Mouse (Mus musculus): ENCODE data around the gene Shc2. TPM values are rescaled to one million over a fixed set of nuclear protein-coding genes. Genes with fewer than 3 reads are reported as not detected.

Gene Shc2
- 1.6 TPM in 2 replicates for polyA plus RNA-seq (2012; rRNA removed)

- TF ChIP-seq POLR2A (IDR thresholded peaks at IDR 0.05; ENCODE audit: low read depth, low read length) = no peak
- TF ChIP-seq CTCF (IDR thresholded peaks at IDR 0.05; ENCODE audit: extremely low read depth, insufficient read length, insufficient replicate concordance, low read depth, low read length) = no peak
- Histone ChIP-seq H3K4me1 (ENCODE audit: control insufficient read depth, insufficient read depth, insufficient read length, low read length) (no peaks in the 10 kb centered on the region), H3K4me3 (ENCODE audit: low read depth, low read length) (peak within 1 kb of the TSS; percentile 55), H3K36me3 (ENCODE audit: control insufficient read depth, insufficient read depth, low read length) (no peaks in the 10 kb centered on the region), H3K27ac (ENCODE audit: insufficient read depth, low read depth, low read length) (no peak within 1 kb of the TSS), H3K27me3 (ENCODE audit: control insufficient read depth, insufficient read depth, low read length) (peaks cover 30% of the 10 kb centered on the region)
- 2% methylated on average over 116 of the region's 116 CpGs for WGBS
These were observed at the start of gene Shc2 for GRCm38 (mm10) chr10:79637128-79638110. Gene Shc2, minus strand, starts transcription at chr10:79637918.

DNA sequence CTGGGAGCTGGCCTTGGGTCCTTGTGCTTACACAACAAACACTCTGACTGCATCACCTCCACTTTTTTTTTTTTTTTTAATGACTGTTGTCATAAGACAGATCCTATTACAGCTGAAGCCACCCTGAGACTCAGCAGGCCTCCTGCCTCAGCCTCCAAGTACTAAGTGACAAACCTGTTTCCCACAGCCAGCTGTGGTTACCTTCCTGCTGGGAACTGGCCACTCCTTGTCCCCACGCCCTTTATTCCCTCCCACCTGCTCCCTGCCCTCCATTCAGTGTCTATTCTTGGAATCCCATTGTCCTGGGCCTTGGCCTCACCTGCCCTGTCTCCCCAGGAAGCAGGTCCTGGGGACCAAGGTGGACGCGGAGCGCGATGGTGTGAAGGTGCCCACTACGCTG lies 49.8 kb upstream of the Shc2 start:
- no peak overlapping the region for H3K27ac ChIP-seq (ENCODE audit: insufficient read depth, low read depth, low read length)
- TF ChIP-seq POLR2A (IDR thresholded peaks at IDR 0.05; ENCODE audit: low read depth, low read length) = no peak
- no peak for TF ChIP-seq CTCF (IDR thresholded peaks at IDR 0.05; ENCODE audit: extremely low read depth, insufficient read length, insufficient replicate concordance, low read depth, low read length)
- peaks cover 42% of the 10 kb centered on the region for H3K36me3 ChIP-seq (ENCODE audit: control insufficient read depth, insufficient read depth, low read length)
- H3K27me3 ChIP-seq (ENCODE audit: control insufficient read depth, insufficient read depth, low read length) = no peaks in the 10 kb centered on the region
- no peak overlapping the region for H3K4me3 ChIP-seq (ENCODE audit: low read depth, low read length)
- WGBS = 86% methylated on average over 6 of the region's 6 CpGs
- H3K4me1 ChIP-seq (ENCODE audit: control insufficient read depth, insufficient read depth, insufficient read length, low read length) = peaks cover 12% of the 10 kb centered on the region

DNA sequence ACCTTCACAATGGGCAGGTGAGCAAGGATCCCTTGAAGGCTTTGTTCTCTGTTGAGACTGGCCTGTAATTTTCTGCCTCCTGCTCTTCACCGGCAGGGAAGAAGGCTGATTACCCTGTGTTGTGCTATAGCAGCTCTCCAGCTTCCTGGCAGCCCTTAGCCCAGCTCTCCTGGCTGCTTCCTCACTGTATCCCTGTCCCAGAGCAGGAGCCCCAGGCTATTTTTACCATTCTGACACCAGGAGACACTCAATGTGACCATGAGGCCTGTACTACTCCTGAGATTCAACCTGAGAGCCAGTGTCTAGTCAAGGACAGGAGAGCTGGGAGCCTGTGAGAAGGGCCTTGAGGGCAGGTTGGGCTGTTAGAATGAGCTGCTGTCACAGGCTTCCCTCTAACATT lies 49.0 kb upstream of the Shc2 start:
- no peaks in the 10 kb centered on the region for H3K27me3 ChIP-seq (ENCODE audit: control insufficient read depth, insufficient read depth, low read length)
- peaks cover 42% of the 10 kb centered on the region for H3K36me3 ChIP-seq (ENCODE audit: control insufficient read depth, insufficient read depth, low read length)
- H3K4me3 ChIP-seq (ENCODE audit: low read depth, low read length) = no peak overlapping the region
- no peak overlapping the region for H3K27ac ChIP-seq (ENCODE audit: insufficient read depth, low read depth, low read length)
- WGBS = 93% methylated on average over 1 of the region's 1 CpGs
- no peak for TF ChIP-seq POLR2A (IDR thresholded peaks at IDR 0.05; ENCODE audit: low read depth, low read length)
- no peak for TF ChIP-seq CTCF (IDR thresholded peaks at IDR 0.05; ENCODE audit: extremely low read depth, insufficient read length, insufficient replicate concordance, low read depth, low read length)
- peaks cover 12% of the 10 kb centered on the region for H3K4me1 ChIP-seq (ENCODE audit: control insufficient read depth, insufficient read depth, insufficient read length, low read length)

- 91% methylated on average over 2 of the region's 2 CpGs for WGBS
- H3K36me3 ChIP-seq (ENCODE audit: control insufficient read depth, insufficient read depth, low read length) = peaks cover 42% of the 10 kb centered on the region
These were observed 48.5 kb upstream of the Shc2 start for GRCm38 (mm10) chr10:79686219-79686618.

DNA sequence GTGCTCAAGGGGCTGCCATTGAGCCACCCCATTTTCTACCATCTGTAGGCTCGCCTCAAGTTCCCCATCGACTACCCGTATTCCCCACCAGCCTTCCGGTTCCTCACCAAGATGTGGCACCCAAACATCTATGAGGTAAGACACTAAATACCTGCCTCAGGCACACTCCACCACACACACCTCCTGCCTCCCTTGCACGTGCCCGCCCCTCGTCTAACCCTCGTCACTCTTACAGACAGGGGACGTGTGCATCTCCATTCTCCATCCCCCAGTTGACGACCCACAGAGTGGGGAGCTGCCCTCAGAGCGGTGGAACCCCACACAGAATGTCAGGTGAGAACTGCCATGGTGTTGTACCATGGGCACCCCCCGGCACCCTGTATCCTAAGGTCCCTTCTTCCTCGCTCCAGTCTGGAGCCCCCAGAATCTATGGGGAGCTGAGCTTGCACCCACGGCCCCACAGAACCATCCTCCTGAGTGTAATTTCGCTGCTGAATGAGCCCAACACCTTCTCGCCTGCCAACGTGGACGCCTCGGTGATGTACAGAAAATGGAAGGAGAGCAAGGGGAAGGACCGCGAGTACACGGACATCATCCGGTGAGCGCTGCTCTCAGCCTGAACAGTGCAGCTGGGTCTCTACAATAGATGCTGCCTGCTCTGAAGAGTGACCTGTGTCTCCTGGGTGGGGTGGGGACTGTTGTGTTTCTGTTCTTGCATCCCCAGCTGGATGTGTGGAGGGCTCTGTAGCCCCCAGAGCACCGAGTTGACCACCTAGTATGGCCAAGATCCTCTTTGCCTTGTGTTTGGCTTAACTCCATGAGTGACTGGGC lies 47.3 kb upstream of the Shc2 start:
- no peak for TF ChIP-seq CTCF (IDR thresholded peaks at IDR 0.05; ENCODE audit: extremely low read depth, insufficient read length, insufficient replicate concordance, low read depth, low read length)
- 93% methylated on average over 25 of the region's 25 CpGs for WGBS
- peaks cover 42% of the 10 kb centered on the region for H3K36me3 ChIP-seq (ENCODE audit: control insufficient read depth, insufficient read depth, low read length)

More at GRCm38 (mm10) chr10:79686219-79686618, 48.5 kb upstream of the Shc2 start:
- H3K4me3 ChIP-seq (ENCODE audit: low read depth, low read length) = no peak overlapping the region
- H3K27me3 ChIP-seq (ENCODE audit: control insufficient read depth, insufficient read depth, low read length) = no peaks in the 10 kb centered on the region
- no peak for TF ChIP-seq CTCF (IDR thresholded peaks at IDR 0.05; ENCODE audit: extremely low read depth, insufficient read length, insufficient replicate concordance, low read depth, low read length)
- no peak for TF ChIP-seq POLR2A (IDR thresholded peaks at IDR 0.05; ENCODE audit: low read depth, low read length)
- H3K4me1 ChIP-seq (ENCODE audit: control insufficient read depth, insufficient read depth, insufficient read length, low read length) = peaks cover 12% of the 10 kb centered on the region
- no peak overlapping the region for H3K27ac ChIP-seq (ENCODE audit: insufficient read depth, low read depth, low read length)

GRCm38 (mm10) chr10:79683726-79684640 lies 46.3 kb upstream of the Shc2 start:
- TF ChIP-seq POLR2A (IDR thresholded peaks at IDR 0.05; ENCODE audit: low read depth, low read length) = no peak
- TF ChIP-seq CTCF (IDR thresholded peaks at IDR 0.05; ENCODE audit: extremely low read depth, insufficient read length, insufficient replicate concordance, low read depth, low read length) = no peak
- H3K36me3 ChIP-seq (ENCODE audit: control insufficient read depth, insufficient read depth, low read length) = peaks cover 38% of the 10 kb centered on the region
- no peak overlapping the region for H3K4me3 ChIP-seq (ENCODE audit: low read depth, low read length)
- H3K27ac ChIP-seq (ENCODE audit: insufficient read depth, low read depth, low read length) = no peak overlapping the region
- no peaks in the 10 kb centered on the region for H3K27me3 ChIP-seq (ENCODE audit: control insufficient read depth, insufficient read depth, low read length)
- H3K4me1 ChIP-seq (ENCODE audit: control insufficient read depth, insufficient read depth, insufficient read length, low read length) = peaks cover 21% of the 10 kb centered on the region
- 62% methylated on average over 6 of the region's 6 CpGs for WGBS

More for the DNA sequence above, 47.3 kb upstream of the Shc2 start:
- Histone ChIP-seq H3K27me3 (ENCODE audit: control insufficient read depth, insufficient read depth, low read length) (no peaks in the 10 kb centered on the region), H3K27ac (ENCODE audit: insufficient read depth, low read depth, low read length) (no peak overlapping the region), H3K4me1 (ENCODE audit: control insufficient read depth, insufficient read depth, insufficient read length, low read length) (peaks cover 21% of the 10 kb centered on the region), H3K4me3 (ENCODE audit: low read depth, low read length) (no peak overlapping the region)
